Mouse (Mus musculus) CH12.LX (cell line): ENCODE measurements around the gene Lrrc3b. TPM values are rescaled to one million over a fixed set of nuclear protein-coding genes. Genes with fewer than 3 reads are reported as not detected.

Experiments
- DNase-seq: peaks from one replicate; pipeline ENCODE4 v3.0.0-alpha.2; 2013; ENCODE audit errors: extremely low read depth
- H3K27ac ChIP-seq: 2 replicates; pipeline ENCODE4 v1.5.1; 2012; ENCODE audit warnings: low read depth, mild to moderate bottlenecking, control low read depth, moderate library complexity; ENCODE audit not compliant: insufficient read depth
- H3K27me3 ChIP-seq: replicated peaks from 2 replicates; pipeline ENCODE3; 2012; ENCODE audit warnings: inconsistent platforms
- H3K36me3 ChIP-seq, 2 experiments: replicated peaks in 1 of 2; 2 replicates each; pipeline versions ENCODE3 to v1.6.1; 2012; ENCODE audit warnings: inconsistent platforms in 1 of 2, low read length in 1 of 2, mild to moderate bottlenecking in 1 of 2, mixed read lengths in 1 of 2, moderate library complexity in 1 of 2; ENCODE audit not compliant: control insufficient read depth in 1 of 2, insufficient read depth in 1 of 2
- H3K4me1 ChIP-seq, 2 experiments: 2 replicates each; pipeline ENCODE4 v1.6.1; 2012; ENCODE audit warnings: inconsistent platforms in 1 of 2, moderate library complexity in 1 of 2; ENCODE audit not compliant: insufficient read depth in 2 of 2, control insufficient read depth in 1 of 2
- H3K4me2 ChIP-seq: 2 replicates; pipeline ENCODE4 v1.6.1; 2012; ENCODE audit warnings: low read depth, mild to moderate bottlenecking, control low read depth; ENCODE audit not compliant: poor library complexity, insufficient read depth, severe bottlenecking
- H3K4me3 ChIP-seq, 3 experiments: fragments of 150-350 bp in 1 of 3; sonication (generic) in 1 of 3; replicated peaks in 1 of 3; 2 replicates each; pipeline versions ENCODE3 to v1.5.1; 2011 to 2012; ENCODE audit warnings: low read depth in 2 of 3, low read length in 2 of 3, mild to moderate bottlenecking in 2 of 3, moderate library complexity in 2 of 3, control low read depth in 1 of 3, improper control_type of control experiment in 1 of 3, inconsistent platforms in 1 of 3, mixed read lengths in 1 of 3; ENCODE audit not compliant: poor library complexity in 1 of 3
- H3K79me2 ChIP-seq: replicated peaks from 2 replicates; pipeline ENCODE4 v1.6.1; 2012; ENCODE audit warnings: mild to moderate bottlenecking, moderate library complexity; ENCODE audit not compliant: control insufficient read depth, poor library complexity, insufficient read depth, severe bottlenecking; ENCODE audit errors: extremely low read depth
- H3K9ac ChIP-seq: 2 replicates; pipeline ENCODE4 v1.6.1; 2012; ENCODE audit warnings: low read depth, mild to moderate bottlenecking, control low read depth, moderate library complexity; ENCODE audit not compliant: insufficient read depth
- H3K9me3 ChIP-seq: replicated peaks from 2 replicates; pipeline ENCODE3; 2012; ENCODE audit warnings: low read length, inconsistent platforms, mixed read lengths
- CHD2 ChIP-seq: IDR thresholded peaks from 2 replicates; pipeline ENCODE4 v1.6.1; 2011; ENCODE audit warnings: low read length, improper control_type of control experiment
- CTCF ChIP-seq, 2 experiments: IDR thresholded peaks in 1 of 2; conservative IDR thresholded peaks in 1 of 2; 2 replicates each; pipeline ENCODE4 v1.5.1; 2011 to 2012; ENCODE audit warnings: low read depth in 2 of 2, low read length in 2 of 2, improper control_type of control experiment in 1 of 2, inconsistent platforms in 1 of 2, mild to moderate bottlenecking in 1 of 2, moderate library complexity in 1 of 2
- E2F4 ChIP-seq: IDR thresholded peaks from 2 replicates; pipeline ENCODE4 v1.6.1; 2011; ENCODE audit warnings: low read depth, low read length, improper control_type of control experiment; ENCODE audit not compliant: insufficient replicate concordance
- ELF1 ChIP-seq: IDR thresholded peaks from 2 replicates; pipeline ENCODE4 v1.6.1; 2014; ENCODE audit warnings: low read depth, mild to moderate bottlenecking, inconsistent platforms, low read length, improper control_type of control experiment
- EP300 ChIP-seq: IDR thresholded peaks from 2 replicates; pipeline ENCODE4 v1.6.1; 2011; ENCODE audit warnings: low read length, improper control_type of control experiment
- IRF4 ChIP-seq: IDR thresholded peaks from 2 replicates; pipeline ENCODE4 v1.6.1; 2014; ENCODE audit warnings: low read depth, mild to moderate bottlenecking, inconsistent platforms, low read length, improper control_type of control experiment
- JUN ChIP-seq: IDR thresholded peaks from 2 replicates; pipeline ENCODE4 v1.6.1; 2011; ENCODE audit warnings: low read depth, mild to moderate bottlenecking, low read length, improper control_type of control experiment, moderate library complexity; ENCODE audit not compliant: insufficient read depth
- JUND ChIP-seq: conservative IDR thresholded peaks from 2 replicates; pipeline ENCODE4 v1.6.1; 2011; ENCODE audit warnings: low read depth, low read length, improper control_type of control experiment
- KAT2A ChIP-seq: IDR thresholded peaks from 2 replicates; pipeline ENCODE4 v1.6.1; 2012; ENCODE audit warnings: low read length, improper control_type of control experiment, inconsistent platforms; ENCODE audit not compliant: insufficient replicate concordance
- MAFK ChIP-seq: IDR thresholded peaks from 2 replicates; pipeline ENCODE4 v1.6.1; 2011; ENCODE audit warnings: low read length, improper control_type of control experiment; ENCODE audit not compliant: insufficient replicate concordance
- MAX ChIP-seq: IDR thresholded peaks from 2 replicates; pipeline ENCODE4 v1.6.1; 2011; ENCODE audit warnings: low read length, improper control_type of control experiment
- MAZ ChIP-seq: IDR thresholded peaks from 2 replicates; pipeline ENCODE4 v1.6.1; 2012; ENCODE audit warnings: low read depth, mild to moderate bottlenecking, inconsistent platforms, low read length, improper control_type of control experiment, moderate library complexity
- MEF2A ChIP-seq: IDR thresholded peaks from 2 replicates; pipeline ENCODE4 v1.6.1; 2014; ENCODE audit warnings: low read depth, mild to moderate bottlenecking, inconsistent platforms, low read length, improper control_type of control experiment, borderline replicate concordance
- MXI1 ChIP-seq: IDR thresholded peaks from 2 replicates; pipeline ENCODE4 v1.6.1; 2011; ENCODE audit warnings: mild to moderate bottlenecking, low read depth, low read length, improper control_type of control experiment
- NELFE ChIP-seq: IDR thresholded peaks from 2 replicates; pipeline ENCODE4 v1.6.1; 2011; ENCODE audit warnings: low read depth, low read length, improper control_type of control experiment
- NRF1 ChIP-seq: IDR thresholded peaks from 2 replicates; pipeline ENCODE4 v1.6.1; 2014; ENCODE audit warnings: low read depth, mild to moderate bottlenecking, inconsistent platforms, low read length, improper control_type of control experiment, moderate library complexity
- PAX5 ChIP-seq: IDR thresholded peaks from 2 replicates; pipeline ENCODE4 v1.6.1; 2012; ENCODE audit warnings: low read length, inconsistent platforms, mixed read lengths
- POLR2A ChIP-seq: IDR thresholded peaks from 2 replicates; pipeline ENCODE4 v1.6.1; 2011; ENCODE audit warnings: low read depth, mild to moderate bottlenecking, improper control_type of control experiment, low read length
- RAD21 ChIP-seq: IDR thresholded peaks from 2 replicates; pipeline ENCODE4 v1.6.1; 2011; ENCODE audit warnings: low read depth, mild to moderate bottlenecking, low read length, improper control_type of control experiment, moderate library complexity
- RCOR1 ChIP-seq: conservative IDR thresholded peaks from 2 replicates; pipeline ENCODE4 v1.6.1; 2012; ENCODE audit warnings: low read depth, mild to moderate bottlenecking, inconsistent platforms, low read length, improper control_type of control experiment
- SIN3A ChIP-seq: IDR thresholded peaks from 2 replicates; pipeline ENCODE4 v1.6.1; 2012; ENCODE audit warnings: low read length, improper control_type of control experiment, inconsistent platforms
- TBP ChIP-seq: conservative IDR thresholded peaks from 2 replicates; pipeline ENCODE4 v1.6.1; 2011; ENCODE audit warnings: low read depth, low read length, improper control_type of control experiment
- UBTF ChIP-seq: IDR thresholded peaks from 2 replicates; pipeline ENCODE4 v1.6.1; 2012; ENCODE audit warnings: low read depth, mild to moderate bottlenecking, inconsistent platforms, low read length, improper control_type of control experiment, moderate library complexity
- USF2 ChIP-seq: conservative IDR thresholded peaks from 2 replicates; pipeline ENCODE4 v1.6.1; 2011; ENCODE audit warnings: low read depth, low read length, improper control_type of control experiment
- ZC3H11A ChIP-seq: IDR thresholded peaks from 2 replicates; pipeline ENCODE4 v1.6.1; 2012; ENCODE audit warnings: low read depth, mild to moderate bottlenecking, inconsistent platforms, low read length, improper control_type of control experiment
- ZKSCAN1 ChIP-seq: IDR thresholded peaks from 2 replicates; pipeline ENCODE4 v1.6.1; 2012; ENCODE audit warnings: low read depth, inconsistent platforms, low read length, improper control_type of control experiment, borderline replicate concordance
- ZMIZ1 ChIP-seq: IDR thresholded peaks from 2 replicates; pipeline ENCODE4 v1.6.1; 2012; ENCODE audit warnings: low read depth, mild to moderate bottlenecking, inconsistent platforms, low read length, improper control_type of control experiment
- ZNF384 ChIP-seq: IDR thresholded peaks from 2 replicates; pipeline ENCODE4 v1.6.1; 2012; ENCODE audit warnings: low read depth, low read length, improper control_type of control experiment, inconsistent platforms
- dilution Hi-C: fragments of 300-500 bp; cut with MboI; formaldehyde crosslinking; loops from 2 replicates; pipeline ENCODE4 v1.14.3; 2020; ENCODE audit warnings: low sequenced_read_pairs; ENCODE audit not compliant: extremely low pct_unique_long_range_greater_than_20kb, extremely low pct_ligation_motif_present
- in situ Hi-C: fragments of 300-500 bp; cut with MboI; formaldehyde crosslinking; loops from 3 replicates; pipeline ENCODE4 v1.14.3; 2019; ENCODE audit warnings: low sequenced_read_pairs, low pct_ligation_motif_present, low pct_unique_long_range_greater_than_20kb, mixed read lengths
- polyA plus RNA-seq: library from polyadenylated mRNA; unstranded; fragments of >175 nt; gene quantifications from 2 replicates; pipeline ENCODE4 v1.2.1, GENCODE M21; 2012; ENCODE audit warnings: low read depth; ENCODE audit not compliant: insufficient read length
- total RNA-seq, 2 experiments: library from RNA; depleted of rRNA; stranded (reverse); fragments of 300-350 nt in 1 of 2; fragments of >200 nt in 1 of 2; gene quantifications; 2 replicates each; pipeline ENCODE4 v1.2.3; 2012 to 2014

Gene Lrrc3b
- total and polyA plus RNA-seq, 3 experiments: not detected

GRCm38 (mm10) chr14:15319399-15319915 lies 119.3 kb downstream of the Lrrc3b start:
- in situ Hi-C loops: no loop called here
- Histone ChIP-seq H3K36me3 (no peaks in the 10 kb centered on the region), H3K4me3 (no peak overlapping the region), H3K9me3 (no peaks in the 10 kb centered on the region), H3K9ac (no peak overlapping the region), H3K27me3 (no peaks in the 10 kb centered on the region), H3K79me2 (no peaks in the 10 kb centered on the region), H3K4me2 (no peak overlapping the region; the same call in 1 of the 2 replicates), H3K27ac (no peak overlapping the region), H3K4me1 (0 out of 4 replicates have a peak, but pooled peaks cover 0 to 4% of the 10 kb centered on the region in 2 experiments)
- no peak for TF ChIP-seq SIN3A
- TF ChIP-seq NELFE: no peak
- TF ChIP-seq IRF4: no peak
- TF ChIP-seq ZKSCAN1: no peak
- no peak for TF ChIP-seq POLR2A
- no peak for TF ChIP-seq USF2
- TF ChIP-seq KAT2A: no peak
- no peak for TF ChIP-seq CTCF (conservative IDR thresholded peaks at IDR 0.05 in 1 of 2, IDR thresholded peaks at IDR 0.05 in 1 of 2; ENCODE audit: low read depth in 2 of 2, low read length in 2 of 2)
- no peak for TF ChIP-seq MXI1
- TF ChIP-seq ELF1: no peak
- TF ChIP-seq ZMIZ1: no peak
- no peak for TF ChIP-seq MAFK
- TF ChIP-seq ZC3H11A: no peak
- TF ChIP-seq JUND: no peak
- no peak for TF ChIP-seq CHD2
- TF ChIP-seq E2F4: no peak
- no peak for TF ChIP-seq TBP
- TF ChIP-seq UBTF: no peak
- TF ChIP-seq EP300: no peak
- no peak for DNase-seq
- dilution Hi-C loops: no loop called here

GRCm38 (mm10) chr14:15308576-15308975 lies 130.2 kb downstream of the Lrrc3b start:
- no peak overlapping the region for H3K9ac ChIP-seq
- in situ Hi-C loops: no loop called here
- no peak overlapping the region for H3K4me2 ChIP-seq
- no peak for TF ChIP-seq RCOR1
- no peak for TF ChIP-seq MAX
- TF ChIP-seq EP300: no peak
- TF ChIP-seq MAZ: no peak
- TF ChIP-seq MAFK: no peak
- no peak for TF ChIP-seq RAD21
- no peak for TF ChIP-seq MEF2A
- no peak for TF ChIP-seq IRF4
- no peak for TF ChIP-seq NRF1
- TF ChIP-seq JUN: no peak
- no peak for TF ChIP-seq ZC3H11A
- no peak for TF ChIP-seq JUND
- no peak for TF ChIP-seq E2F4
- no peak for TF ChIP-seq PAX5
- no peak for TF ChIP-seq USF2
- TF ChIP-seq ELF1: no peak
- TF ChIP-seq ZNF384: no peak
- TF ChIP-seq, all 38 proteins: peak for 0
- Histone ChIP-seq H3K36me3 (no peaks in the 10 kb centered on the region), H3K27ac (no peak overlapping the region), H3K27me3 (no peaks in the 10 kb centered on the region), H3K4me3 (no peak overlapping the region), H3K79me2 (no peaks in the 10 kb centered on the region), H3K4me1 (no peaks in the 10 kb centered on the region), H3K9me3 (no peaks in the 10 kb centered on the region)
- dilution Hi-C loops: no loop called here
- DNase-seq: no peak
